Mouse (Mus musculus): Measurements from ENCODE around the gene Pafah2. TPM values are rescaled to one million over a fixed set of nuclear protein-coding genes. Genes with fewer than 3 reads are reported as not detected.
A peak's percentile ranks its signal among the peaks of the same experiment; 100 is the strongest.

Pafah2 gene
- polyA plus RNA-seq, 1 experiment: 4.9 TPM

DNA sequence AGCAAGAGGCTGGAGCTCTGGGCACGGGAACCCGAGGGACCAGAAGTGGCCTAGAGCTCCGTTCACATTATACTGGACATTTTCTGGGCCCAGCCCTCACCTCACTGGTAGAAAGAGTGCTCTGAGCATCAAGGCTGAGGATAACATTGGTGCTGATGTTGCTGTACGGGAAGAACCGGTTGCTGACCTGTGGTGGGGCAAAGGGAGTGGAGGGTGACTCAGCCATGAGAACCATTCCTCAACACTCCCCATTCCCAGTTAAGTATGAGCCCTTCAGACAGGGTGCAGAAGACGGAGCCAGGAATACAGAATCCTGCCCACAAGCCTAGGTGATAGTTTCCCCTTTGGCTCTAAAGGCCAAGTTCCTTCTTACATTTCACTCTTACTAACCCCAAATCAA lies 36.5 kb upstream of the Pafah2 start:
- TF ChIP-seq CTCF (IDR thresholded peaks at IDR 0.05; ENCODE audit: extremely low read depth, insufficient read depth, insufficient read length, insufficient replicate concordance): no peak
- no peak for TF ChIP-seq POLR2A (IDR thresholded peaks at IDR 0.05; ENCODE audit: low read depth, low read length)
- H3K27me3 ChIP-seq (ENCODE audit: control insufficient read depth, insufficient read depth, low read length): no peaks in the 10 kb centered on the region

DNA sequence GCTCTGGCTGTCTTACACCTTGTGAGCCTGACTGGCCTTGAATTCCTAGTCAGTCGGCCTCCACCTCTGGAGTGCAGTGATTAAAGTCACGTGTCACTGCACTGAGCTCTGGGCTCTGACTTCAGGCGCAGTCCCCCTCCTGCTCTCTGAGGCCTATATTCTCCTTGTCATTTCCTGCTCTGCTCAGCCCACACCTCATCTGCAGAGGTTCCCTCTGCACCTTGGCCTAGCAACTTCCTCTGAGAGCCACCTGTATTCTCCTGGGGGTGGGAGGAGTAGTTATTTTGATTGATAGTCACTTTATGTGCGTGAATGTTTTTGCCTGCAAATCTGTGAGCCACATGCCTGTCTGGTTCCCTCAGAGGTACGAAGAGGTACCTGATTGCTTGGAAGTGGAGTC lies 34.9 kb upstream of the Pafah2 start:
- peak; percentile 32 to 72 for DNase-seq (ENCODE audit: low read depth in 1 of 2, low spot score in 2 of 2)
- 14% methylated on average over 5 of the region's 5 CpGs for WGBS
- TF ChIP-seq POLR2A (IDR thresholded peaks at IDR 0.05; ENCODE audit: low read depth, low read length): no peak
- TF ChIP-seq CTCF (IDR thresholded peaks at IDR 0.05; ENCODE audit: extremely low read depth, insufficient read depth, insufficient read length, insufficient replicate concordance): no peak

More for the DNA sequence above, 36.5 kb upstream of the Pafah2 start:
- H3K4me1 ChIP-seq (ENCODE audit: control insufficient read depth, insufficient read depth, insufficient read length): peaks cover 27% of the 10 kb centered on the region; the same call in 1 of the 2 replicates
- 92% methylated on average over 6 of the region's 6 CpGs for WGBS
- DNase-seq (ENCODE audit: low read depth in 1 of 2, low spot score in 2 of 2): no peak
- H3K4me3 ChIP-seq (ENCODE audit: extremely low read depth, insufficient read depth, insufficient read length): no peak overlapping the region
- H3K27ac ChIP-seq (ENCODE audit: insufficient read depth, low read length): no peak overlapping the region
- H3K36me3 ChIP-seq (ENCODE audit: control insufficient read depth, insufficient read depth, low read length): no peaks in the 10 kb centered on the region

DNA sequence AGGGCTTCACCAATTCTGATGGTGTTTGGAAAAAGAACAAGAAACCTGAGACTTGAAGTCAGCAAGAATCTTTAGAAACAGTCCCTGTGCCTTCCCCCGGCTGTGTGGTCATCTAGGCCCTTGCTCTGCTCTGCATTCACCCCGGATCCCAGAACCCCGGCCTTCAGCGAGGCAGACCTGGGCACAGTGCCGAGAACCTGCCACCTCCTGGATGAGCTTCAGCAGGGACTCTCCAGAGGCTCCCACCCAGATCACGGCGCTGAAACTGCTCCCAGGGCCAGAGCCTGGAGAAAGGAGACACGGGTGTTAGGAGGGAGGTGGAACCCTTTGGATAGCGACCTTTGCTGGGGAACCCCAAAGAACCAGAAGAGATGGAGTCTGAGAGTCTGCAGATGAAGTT lies 34.0 kb upstream of the Pafah2 start:
- WGBS: 39% methylated on average over 9 of the region's 9 CpGs
- H3K4me3 ChIP-seq (ENCODE audit: extremely low read depth, insufficient read depth, insufficient read length): no peak overlapping the region
- TF ChIP-seq CTCF (IDR thresholded peaks at IDR 0.05; ENCODE audit: extremely low read depth, insufficient read depth, insufficient read length, insufficient replicate concordance) (no peak), POLR2A (IDR thresholded peaks at IDR 0.05; ENCODE audit: low read depth, low read length) (no peak)
- no peaks in the 10 kb centered on the region for H3K36me3 ChIP-seq (ENCODE audit: control insufficient read depth, insufficient read depth, low read length)
- DNase-seq (ENCODE audit: low read depth in 1 of 2, low spot score in 2 of 2): no peak
- H3K27me3 ChIP-seq (ENCODE audit: control insufficient read depth, insufficient read depth, low read length): no peaks in the 10 kb centered on the region
- peaks cover 38% of the 10 kb centered on the region; the same call in 1 of the 2 replicates for H3K4me1 ChIP-seq (ENCODE audit: control insufficient read depth, insufficient read depth, insufficient read length)
- H3K27ac ChIP-seq (ENCODE audit: insufficient read depth, low read length): peak overlapping the region; percentile 82

More for the DNA sequence above, 34.9 kb upstream of the Pafah2 start:
- Histone ChIP-seq H3K27me3 (ENCODE audit: control insufficient read depth, insufficient read depth, low read length) (no peaks in the 10 kb centered on the region), H3K27ac (ENCODE audit: insufficient read depth, low read length) (peak overlapping the region; percentile 82), H3K4me1 (ENCODE audit: control insufficient read depth, insufficient read depth, insufficient read length) (peaks cover 38% of the 10 kb centered on the region; the same call in 1 of the 2 replicates), H3K36me3 (ENCODE audit: control insufficient read depth, insufficient read depth, low read length) (no peaks in the 10 kb centered on the region), H3K4me3 (ENCODE audit: extremely low read depth, insufficient read depth, insufficient read length) (no peak overlapping the region)

DNA sequence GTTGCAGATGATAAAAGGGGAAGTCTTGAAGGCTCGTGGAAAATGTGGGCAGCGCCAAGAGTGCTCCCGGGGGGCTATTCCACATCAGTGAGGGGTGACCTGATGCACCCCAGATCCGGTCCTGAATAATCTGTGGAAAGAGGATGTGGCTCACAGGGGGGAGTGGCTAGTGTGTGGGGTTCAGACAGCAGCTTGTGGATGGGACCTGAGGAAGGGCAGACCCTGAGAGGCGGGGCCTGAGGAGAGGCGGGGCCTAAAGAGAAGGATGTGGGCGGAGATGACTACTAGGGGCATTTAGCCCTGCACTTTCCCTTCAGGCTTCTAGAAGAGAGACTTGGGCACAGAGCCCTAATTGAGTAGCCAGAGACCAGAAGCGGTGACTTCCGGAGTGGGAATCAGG lies 33.5 kb upstream of the Pafah2 start:
- Histone ChIP-seq H3K4me3 (ENCODE audit: extremely low read depth, insufficient read depth, insufficient read length) (peak overlapping the region; percentile 25; the same call in 1 of the 2 replicates), H3K36me3 (ENCODE audit: control insufficient read depth, insufficient read depth, low read length) (no peaks in the 10 kb centered on the region), H3K27ac (ENCODE audit: insufficient read depth, low read length) (peak overlapping the region; percentile 82), H3K27me3 (ENCODE audit: control insufficient read depth, insufficient read depth, low read length) (no peaks in the 10 kb centered on the region), H3K4me1 (ENCODE audit: control insufficient read depth, insufficient read depth, insufficient read length) (peaks cover 38% of the 10 kb centered on the region; the same call in 1 of the 2 replicates)
- peak; percentile 80 to 82 for DNase-seq (ENCODE audit: low read depth in 1 of 2, low spot score in 2 of 2)
- TF ChIP-seq CTCF (IDR thresholded peaks at IDR 0.05; ENCODE audit: extremely low read depth, insufficient read depth, insufficient read length, insufficient replicate concordance): no peak
- no peak for TF ChIP-seq POLR2A (IDR thresholded peaks at IDR 0.05; ENCODE audit: low read depth, low read length)
- 2% methylated on average over 9 of the region's 9 CpGs for WGBS

DNA sequence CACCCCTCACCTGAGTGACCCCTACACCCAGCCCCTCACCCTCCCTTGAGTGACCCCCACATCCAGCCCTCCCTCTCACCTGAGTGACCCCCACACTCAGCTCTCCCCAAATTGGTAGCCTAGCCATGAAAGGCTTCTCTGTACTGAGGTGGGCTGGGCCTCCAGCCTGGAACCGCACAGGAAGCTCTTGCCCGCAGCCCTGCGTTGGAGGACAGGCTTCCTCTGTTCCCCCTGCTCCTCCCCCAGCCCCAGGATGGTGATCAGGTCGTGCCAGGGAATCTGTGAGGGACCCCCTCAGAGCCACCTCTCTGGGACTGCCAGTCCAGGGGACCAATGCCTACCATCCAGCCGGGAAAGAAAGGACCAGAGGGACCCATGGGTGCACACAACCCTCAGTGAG lies 30.8 kb upstream of the Pafah2 start:
- Histone ChIP-seq H3K27me3 (ENCODE audit: control insufficient read depth, insufficient read depth, low read length) (0 out of 2 replicates have a peak, but pooled peaks cover under 1% of the 10 kb centered on the region), H3K4me1 (ENCODE audit: control insufficient read depth, insufficient read depth, insufficient read length) (peaks cover 38% of the 10 kb centered on the region; the same call in 1 of the 2 replicates), H3K27ac (ENCODE audit: insufficient read depth, low read length) (no peak overlapping the region), H3K4me3 (ENCODE audit: extremely low read depth, insufficient read depth, insufficient read length) (no peak overlapping the region), H3K36me3 (ENCODE audit: control insufficient read depth, insufficient read depth, low read length) (no peaks in the 10 kb centered on the region)
- no peak for DNase-seq (ENCODE audit: low read depth in 1 of 2, low spot score in 2 of 2)
- TF ChIP-seq POLR2A (IDR thresholded peaks at IDR 0.05; ENCODE audit: low read depth, low read length) (no peak), CTCF (IDR thresholded peaks at IDR 0.05; ENCODE audit: extremely low read depth, insufficient read depth, insufficient read length, insufficient replicate concordance) (no peak)
- 9% methylated on average over 5 of the region's 5 CpGs for WGBS

DNA sequence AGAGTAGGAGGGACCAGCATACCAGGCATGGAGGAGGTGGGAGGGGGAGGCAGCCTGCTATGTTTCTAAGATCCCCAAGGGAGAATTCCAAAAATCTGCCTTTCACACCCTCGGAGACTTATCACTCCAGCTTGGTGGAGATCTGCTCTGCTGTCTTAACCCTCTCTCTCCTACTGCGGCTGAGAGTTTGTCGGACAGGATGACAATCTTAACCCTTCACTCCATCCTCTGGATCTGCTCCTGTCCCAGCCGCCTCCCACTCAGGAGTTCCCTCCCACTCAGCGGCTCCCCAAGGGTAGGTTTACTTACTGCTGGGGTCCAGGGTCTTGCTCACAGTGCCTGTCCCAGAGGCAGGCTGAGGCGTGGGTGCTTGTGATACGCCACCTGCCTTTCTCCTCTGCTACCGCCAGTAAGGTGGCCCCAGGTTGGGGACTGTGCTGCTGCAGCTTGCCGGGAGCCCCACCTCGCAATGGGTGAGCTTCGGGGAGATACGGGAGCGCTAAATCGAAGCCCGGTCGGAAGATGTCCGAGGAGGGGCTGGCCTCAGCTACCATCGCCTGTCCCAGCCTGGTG lies 25.4 kb upstream of the Pafah2 start:
- WGBS: 9% methylated on average over 18 of the region's 18 CpGs
- H3K36me3 ChIP-seq (ENCODE audit: control insufficient read depth, insufficient read depth, low read length): no peaks in the 10 kb centered on the region
- peaks cover 12% of the 10 kb centered on the region for H3K27me3 ChIP-seq (ENCODE audit: control insufficient read depth, insufficient read depth, low read length)
- H3K27ac ChIP-seq (ENCODE audit: insufficient read depth, low read length): no peak overlapping the region
- peak overlapping the region; percentile 64 for H3K4me3 ChIP-seq (ENCODE audit: extremely low read depth, insufficient read depth, insufficient read length)
- no peak for DNase-seq (ENCODE audit: low read depth in 1 of 2, low spot score in 2 of 2)
- TF ChIP-seq POLR2A (IDR thresholded peaks at IDR 0.05; ENCODE audit: low read depth, low read length) (no peak), CTCF (IDR thresholded peaks at IDR 0.05; ENCODE audit: extremely low read depth, insufficient read depth, insufficient read length, insufficient replicate concordance) (no peak)
- peaks cover 10% of the 10 kb centered on the region; the same call in 1 of the 2 replicates for H3K4me1 ChIP-seq (ENCODE audit: control insufficient read depth, insufficient read depth, insufficient read length)

DNA sequence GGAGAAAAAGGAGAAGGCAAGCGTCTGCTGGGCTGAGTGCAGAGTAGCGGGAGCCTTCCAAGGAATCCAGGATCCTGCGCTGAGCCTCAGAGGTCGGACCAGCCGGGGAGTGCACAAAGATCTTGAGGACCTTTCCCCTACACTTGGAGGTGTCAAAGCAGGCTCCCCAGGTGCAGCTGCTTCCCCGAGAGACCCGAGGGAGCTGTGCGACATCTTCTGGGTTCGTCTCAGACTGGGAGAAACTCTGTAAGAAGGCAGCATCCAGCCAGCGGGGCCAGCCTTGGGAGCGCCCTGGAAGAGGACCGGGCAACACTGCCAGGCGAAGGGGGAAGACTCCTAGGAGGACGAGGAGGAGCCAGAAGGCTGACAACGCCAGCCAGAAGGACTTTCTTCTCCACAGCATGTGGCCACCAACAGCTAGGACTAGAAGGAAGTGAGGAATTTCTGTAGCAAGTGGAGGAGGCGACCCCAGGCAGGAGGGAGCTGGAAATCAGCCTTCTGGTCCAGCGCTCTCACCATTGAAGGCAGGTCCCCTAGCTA lies 24.7 kb upstream of the Pafah2 start:
- Histone ChIP-seq H3K4me1 (ENCODE audit: control insufficient read depth, insufficient read depth, insufficient read length) (peaks cover 10% of the 10 kb centered on the region; the same call in 1 of the 2 replicates), H3K4me3 (ENCODE audit: extremely low read depth, insufficient read depth, insufficient read length) (peak overlapping the region; percentile 64; the same call in 1 of the 2 replicates), H3K27ac (ENCODE audit: insufficient read depth, low read length) (no peak overlapping the region; the same call in 1 of the 2 replicates), H3K27me3 (ENCODE audit: control insufficient read depth, insufficient read depth, low read length) (peaks cover 12% of the 10 kb centered on the region), H3K36me3 (ENCODE audit: control insufficient read depth, insufficient read depth, low read length) (no peaks in the 10 kb centered on the region)
- 6% methylated on average over 17 of the region's 17 CpGs for WGBS
- TF ChIP-seq CTCF (IDR thresholded peaks at IDR 0.05; ENCODE audit: extremely low read depth, insufficient read depth, insufficient read length, insufficient replicate concordance) (no peak), POLR2A (IDR thresholded peaks at IDR 0.05; ENCODE audit: low read depth, low read length) (no peak)
- no peak for DNase-seq (ENCODE audit: low read depth in 1 of 2, low spot score in 2 of 2)

Data from spleen, adult 2 months (tissue).